Mouse (Mus musculus) monocyte, adult 59 days (primary cell): ENCODE results near the gene Hgfac. TPM values are rescaled to one million over a fixed set of nuclear protein-coding genes. Genes with fewer than 3 reads are reported as not detected.

Experiments used
- total RNA-seq, 2 experiments: library from RNA; stranded (reverse); gene quantifications; one replicate each; pipeline ENCODE4 v1.2.4; 2023

Hgfac gene
- total RNA-seq, result not detected

GRCm38 (mm10) chr5:35041268-35041829, at the start of gene Hgfac:
Gene Hgfac, plus strand, starts transcription at chr5:35041509.

GRCm38 (mm10) chr5:35056604-35057432, 15.5 kb downstream of the Hgfac start, which contains the start of gene Dok7:
Gene Dok7, plus strand, starts transcription at chr5:35056766.

Other genes starting within 250 kb of the Hgfac start
- gene Msantd1, start 133.5 kb upstream of the Hgfac start, total RNA-seq, result 1 to 10 TPM in 1 of 2 experiments, under 1 TPM in 1; 0.84 to 1.6 TPM
- gene Rgs12, start 92.1 kb upstream of the Hgfac start, total RNA-seq, result 1 to 10 TPM; 3.1 to 3.8 TPM
- not detected for gene Dok7, start 15.3 kb downstream of the Hgfac start, total RNA-seq
- 10 to 100 TPM; 74.8 to 75.8 TPM for gene Lrpap1, start 64.3 kb downstream of the Hgfac start, total RNA-seq
- gene Adra2c, start 236.8 kb downstream of the Hgfac start, total RNA-seq, result not detected